Mouse (Mus musculus): ENCODE measurements at regions not wholly inside any gene's neighbourhood (a gene's known extent, or its start where the extent isn't known, plus 50 kb on each side); places are given as distances from the start of the nearest gene placed in this dataset.
"Not testable (repeated sequence)": the region's sequence is repeated elsewhere in the genome, so short reads cannot be mapped to it uniquely, and the experiment has no call there.

DNA sequence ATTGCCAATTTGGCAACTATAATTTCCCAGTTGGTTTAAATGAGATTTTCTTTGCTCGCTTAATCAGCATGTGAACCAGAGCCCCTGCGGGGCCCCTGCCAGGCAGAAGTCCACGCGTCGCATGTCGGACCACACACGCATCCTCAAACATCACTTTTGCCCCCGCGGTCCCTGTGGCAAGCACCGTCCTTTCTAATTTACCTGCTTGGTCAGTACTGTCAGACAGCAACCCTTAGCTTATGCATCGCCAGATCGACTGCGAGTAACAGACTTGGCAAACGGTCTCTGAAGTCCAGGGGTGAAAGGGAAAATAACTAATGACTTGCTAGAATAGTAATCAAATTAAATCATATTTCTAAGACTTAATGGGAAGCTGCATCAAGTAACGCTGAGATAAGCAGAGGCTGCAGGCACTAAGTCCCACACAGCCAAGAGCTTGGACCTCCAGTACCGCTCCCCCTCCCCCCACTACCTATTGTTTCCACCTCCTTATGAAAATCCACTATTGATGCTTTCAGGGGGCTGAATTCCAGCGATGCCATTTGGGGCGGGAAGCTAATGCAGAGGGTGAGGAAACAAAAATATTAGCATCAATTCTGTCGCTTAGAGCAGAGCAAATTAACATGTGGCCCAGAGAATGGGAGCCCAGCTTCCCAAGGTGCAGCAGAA is 142.0 kb upstream of the Cntnap4 start:
- no peak for DNase-seq

DNA sequence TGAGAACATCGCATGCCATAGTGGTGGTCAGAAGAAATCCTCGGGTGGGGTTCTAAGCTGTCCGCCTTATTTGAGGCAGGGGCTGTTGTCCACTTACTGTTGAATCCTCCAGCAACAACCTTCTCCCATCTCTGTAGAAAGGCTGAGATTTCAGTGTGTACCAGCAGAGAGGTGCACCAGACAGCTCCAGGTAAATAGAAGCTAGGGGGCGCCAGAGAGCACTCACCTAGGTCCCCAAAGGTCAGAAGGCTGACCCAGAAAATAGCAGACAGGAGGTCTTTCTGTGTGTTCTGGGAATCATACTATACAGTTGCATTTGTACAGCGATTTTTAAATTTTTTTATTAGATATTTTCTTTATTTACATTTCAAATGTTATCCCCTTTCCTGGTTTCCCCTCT is 157.9 kb upstream of the Cntnap4 start:
- DNase-seq: no peak

DNA sequence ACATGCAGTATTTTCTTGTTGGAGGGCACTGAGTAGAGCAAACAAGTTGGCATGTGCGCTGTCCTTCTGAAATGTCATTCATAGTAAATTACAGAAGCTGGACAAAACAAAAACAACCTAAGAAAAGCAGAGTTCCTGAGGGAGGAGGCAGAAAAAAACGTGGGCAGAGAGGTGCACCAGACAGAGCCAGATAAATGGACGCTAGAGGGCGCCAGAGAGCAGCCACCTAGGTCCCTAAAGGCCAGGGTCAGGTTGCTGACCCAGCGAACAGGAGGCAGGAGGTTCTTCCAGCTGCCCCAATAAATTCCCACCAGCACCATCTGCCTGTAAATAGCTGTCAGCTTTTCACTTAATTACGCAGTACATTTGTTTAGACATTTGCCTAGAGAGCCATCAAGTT is 158.6 kb upstream of the Cntnap4 start:
- peak; percentile 27 for DNase-seq

DNA sequence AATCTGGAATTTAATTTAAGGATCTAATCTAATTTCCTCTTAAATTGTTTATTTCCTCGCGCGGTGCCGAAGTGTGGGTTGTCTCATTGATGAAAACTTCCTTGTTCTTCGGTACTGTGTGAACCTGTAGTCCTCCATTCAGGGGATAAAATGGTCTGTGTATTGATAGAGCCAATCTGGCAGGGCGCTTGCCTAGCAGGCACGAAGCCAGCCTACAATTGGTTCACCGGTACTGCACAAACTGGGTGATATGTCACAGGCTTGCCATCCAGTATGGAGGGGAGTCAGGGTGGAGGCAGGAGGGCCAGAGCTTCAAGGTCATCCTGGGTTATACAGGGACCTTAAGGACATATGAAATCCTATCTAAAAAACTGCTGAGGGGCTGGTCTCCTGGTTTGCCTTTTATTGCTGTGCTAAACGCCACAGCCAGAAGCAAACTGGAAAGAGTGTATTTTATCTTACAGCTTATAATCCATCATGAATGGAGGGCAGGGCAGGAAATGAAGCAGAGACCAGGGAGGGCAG is 161.6 kb upstream of the Cntnap4 start:
- no peak for DNase-seq

DNA sequence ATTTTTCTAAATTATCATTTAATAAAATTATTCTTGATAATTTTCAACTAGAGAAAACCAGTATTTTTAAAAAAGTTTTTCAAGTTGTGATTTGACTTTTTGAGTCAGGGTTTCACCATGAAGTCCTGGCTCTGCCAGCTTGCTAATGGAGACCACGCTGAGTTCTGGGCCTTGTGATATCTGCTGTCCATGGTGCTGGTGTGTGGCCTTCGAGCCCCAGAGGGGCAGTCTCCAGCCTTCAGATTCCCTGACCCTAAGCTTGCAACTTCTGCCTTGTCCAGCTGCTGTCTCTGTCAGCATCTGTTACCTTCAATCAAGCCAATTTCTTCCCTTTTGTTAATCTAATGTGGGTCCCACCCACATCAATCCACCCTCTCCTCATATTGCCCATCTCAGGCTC is 165.8 kb upstream of the Cntnap4 start:
- peak; percentile 7 for DNase-seq

DNA sequence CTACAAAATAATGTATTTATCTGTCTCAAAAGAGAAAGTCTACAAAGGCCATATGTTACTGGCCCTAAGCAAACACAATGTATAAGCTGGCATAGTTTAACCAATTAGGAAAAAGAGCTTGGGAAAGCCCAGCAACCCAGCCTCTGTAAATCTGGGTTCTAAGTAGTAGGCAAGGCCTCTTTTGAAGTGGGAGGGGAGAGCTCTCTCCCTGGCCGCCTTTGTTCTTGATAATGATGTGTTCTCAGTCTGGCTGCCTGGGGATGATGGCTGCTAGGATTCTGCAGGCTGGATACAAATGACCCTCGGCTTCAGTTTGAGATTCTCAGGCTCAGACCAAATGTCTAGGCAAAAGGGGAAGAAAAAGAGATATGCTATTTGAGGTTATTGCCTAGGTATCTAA is 172.4 kb upstream of the Cntnap4 start:
- no peak for DNase-seq

DNA sequence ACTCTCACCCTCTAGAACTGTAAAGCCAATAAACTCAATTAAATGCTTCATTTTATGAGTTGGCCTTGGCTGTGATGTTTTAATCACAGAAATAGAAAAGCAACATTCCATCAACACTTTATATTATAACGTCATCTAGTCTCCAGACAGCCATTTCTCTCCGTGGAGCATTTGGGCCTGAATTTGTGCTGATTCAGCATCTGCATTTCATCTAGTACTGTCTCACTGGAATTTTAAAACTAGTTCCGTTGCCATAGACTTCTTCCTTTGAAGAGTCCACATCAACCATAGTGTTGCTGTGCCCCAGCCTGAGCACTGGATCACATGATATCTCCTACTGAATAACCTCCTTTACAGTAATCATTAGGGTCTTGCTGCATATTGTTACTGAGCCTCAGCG is 179.7 kb upstream of the Cntnap4 start:
- no peak for DNase-seq

DNA sequence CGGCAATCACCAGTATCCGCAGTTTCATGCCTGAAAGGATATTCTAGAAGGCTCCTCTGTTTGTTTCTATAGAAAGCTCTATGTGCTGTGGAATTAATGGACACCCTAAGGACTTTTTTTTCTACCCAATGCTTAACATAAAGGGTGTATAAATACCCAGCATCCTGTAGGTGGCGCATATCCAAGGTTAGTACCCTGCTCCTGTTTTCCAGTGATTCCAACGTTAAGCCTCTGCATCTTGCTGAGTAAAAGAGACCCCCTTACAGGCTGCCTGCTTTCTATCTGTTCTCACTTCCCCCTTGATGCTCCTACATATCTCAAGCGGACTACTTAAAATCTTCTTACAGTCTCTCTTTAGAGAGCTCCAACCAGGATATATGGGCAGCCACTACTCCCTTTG is 221.5 kb upstream of the Cntnap4 start:
- DNase-seq: no peak

DNA sequence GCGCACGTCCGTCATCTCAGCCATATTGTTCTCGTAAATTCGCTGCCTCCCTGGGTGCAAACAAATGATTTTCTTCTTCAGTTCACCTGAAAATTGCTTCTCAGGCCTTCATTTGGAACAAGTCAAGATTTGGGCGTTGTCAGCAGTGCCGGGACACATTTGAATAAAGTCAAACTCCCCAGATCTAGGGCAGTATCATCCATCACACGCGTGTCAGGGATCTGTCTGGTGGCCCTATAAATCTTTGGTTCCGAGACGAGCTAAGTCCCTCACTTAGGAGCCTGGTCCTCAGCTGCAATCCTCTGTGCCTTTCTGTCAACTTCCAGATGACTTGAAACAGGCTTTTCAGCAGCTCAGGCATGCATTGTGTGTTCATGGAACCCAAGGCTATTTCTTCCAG is 236.7 kb upstream of the Cntnap4 start:
- no peak for DNase-seq

DNA sequence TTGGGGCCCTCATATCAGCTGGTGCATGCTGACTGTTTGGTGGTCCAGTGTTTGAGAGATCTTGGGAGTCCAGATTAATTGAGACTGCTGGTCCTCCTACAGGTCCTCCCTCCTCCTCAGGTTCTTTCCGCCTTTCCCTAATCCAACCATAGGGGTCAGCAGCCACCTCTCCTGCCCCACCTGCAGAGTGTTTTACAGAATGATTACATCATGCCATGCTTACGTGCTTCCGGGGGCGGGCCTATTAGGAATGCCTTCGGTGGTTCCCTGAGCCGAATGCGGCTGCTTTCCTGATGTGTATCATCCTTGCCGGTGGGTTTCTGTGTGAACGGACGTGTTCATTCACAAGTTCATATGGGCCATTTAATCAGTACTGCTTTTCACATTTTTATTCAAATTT is 237.8 kb upstream of the Cntnap4 start:
- no peak for DNase-seq

DNA sequence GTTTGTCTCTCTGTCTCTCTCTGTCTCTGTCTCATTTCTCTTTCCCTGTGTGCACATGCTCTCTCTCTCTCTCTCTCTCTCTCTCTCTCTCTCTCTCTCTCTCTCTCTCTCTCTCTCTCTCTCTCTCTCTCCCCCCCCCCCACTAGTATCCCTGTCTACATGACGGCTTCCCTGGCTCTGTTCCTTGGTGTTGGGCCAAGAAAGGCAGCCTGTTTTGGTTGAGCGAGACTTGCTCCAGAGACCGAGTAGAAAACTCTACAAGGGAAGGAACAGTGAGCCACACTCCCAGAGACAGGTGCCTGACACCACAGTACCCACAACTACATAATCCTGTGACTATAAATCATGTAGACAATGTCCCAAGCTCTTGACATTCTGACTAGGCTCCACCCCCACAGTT is 260.0 kb upstream of the Cntnap4 start:
- DNase-seq: no peak

DNA sequence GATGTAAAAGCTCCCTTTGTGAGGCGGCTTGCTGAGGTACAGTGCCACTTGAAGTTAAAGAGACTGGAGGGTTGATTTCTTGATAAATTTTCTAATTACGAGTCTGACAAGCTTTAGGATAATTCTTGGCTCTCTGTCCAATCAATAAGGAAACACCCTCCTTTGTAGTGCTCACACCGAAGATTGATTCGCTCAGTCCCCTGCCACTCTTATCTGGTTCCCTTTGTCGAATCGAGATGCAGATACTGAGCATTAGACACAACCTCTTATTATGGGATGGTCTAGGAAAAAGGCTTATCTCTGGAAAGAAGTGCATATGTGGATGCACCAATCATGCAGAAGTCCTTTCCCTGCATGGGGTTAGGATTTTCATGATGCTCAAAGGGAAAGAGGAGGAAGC is 261.5 kb upstream of the Cntnap4 start:
- DNase-seq: no peak

DNA sequence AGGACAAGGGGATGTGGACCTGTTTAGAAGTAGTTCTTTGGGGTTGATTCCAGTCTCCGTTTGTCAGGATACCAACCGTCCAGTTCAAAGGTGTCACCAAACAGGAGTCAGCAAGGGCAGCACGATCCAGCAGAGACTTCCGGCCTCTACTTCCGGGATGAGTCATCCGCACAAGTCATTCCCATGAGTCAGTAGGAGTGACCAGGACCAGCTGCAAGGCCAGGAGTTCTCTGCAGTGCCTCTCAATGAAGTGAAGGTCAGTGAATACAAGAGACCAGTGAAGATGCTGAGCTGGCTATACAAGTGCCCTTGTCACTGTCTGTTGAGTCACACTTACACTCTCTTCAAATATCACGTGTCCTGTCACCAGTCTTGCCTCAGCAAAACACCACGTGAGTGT is 272.8 kb upstream of the Cntnap4 start:
- DNase-seq: no peak

DNA sequence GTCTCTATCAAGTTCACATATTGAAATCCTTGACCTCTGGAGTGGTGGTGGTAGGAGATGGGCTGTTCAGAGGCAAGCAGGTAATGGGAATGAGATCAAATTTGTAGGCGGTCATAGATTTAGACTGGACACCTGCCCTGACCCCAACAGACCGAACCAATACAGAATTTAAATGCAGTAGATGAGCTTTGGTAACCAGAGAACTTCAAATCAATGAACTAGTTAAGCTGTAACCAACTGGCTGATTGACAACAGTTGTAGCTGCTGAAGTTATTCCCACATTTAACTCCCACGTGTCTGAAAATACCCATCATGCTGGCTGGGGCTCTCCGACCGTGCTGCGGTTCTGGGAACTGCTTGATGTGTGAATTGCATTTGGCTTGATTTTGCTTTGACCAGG is 268.5 kb upstream of the Gm6793 start:
- DNase-seq: no peak

DNA sequence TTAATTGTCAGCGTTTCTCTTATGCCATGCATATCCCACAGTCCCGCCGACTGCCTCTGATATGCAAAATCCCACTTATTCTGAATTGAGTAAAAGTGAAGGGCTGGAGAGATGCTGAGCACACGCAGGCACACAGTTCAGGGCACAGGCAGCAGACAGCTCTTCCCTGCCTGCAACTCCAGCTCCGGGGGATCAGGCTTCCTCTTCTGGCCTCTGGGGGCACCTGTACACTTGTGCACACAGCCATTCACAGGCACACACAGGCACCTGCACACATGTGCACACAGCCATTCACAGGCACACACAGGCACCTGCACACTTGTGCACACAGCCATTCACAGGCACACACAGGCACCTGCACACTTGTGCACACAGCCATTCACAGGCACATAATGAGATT is 254.8 kb upstream of the Gm6793 start:
- no peak for DNase-seq

DNA sequence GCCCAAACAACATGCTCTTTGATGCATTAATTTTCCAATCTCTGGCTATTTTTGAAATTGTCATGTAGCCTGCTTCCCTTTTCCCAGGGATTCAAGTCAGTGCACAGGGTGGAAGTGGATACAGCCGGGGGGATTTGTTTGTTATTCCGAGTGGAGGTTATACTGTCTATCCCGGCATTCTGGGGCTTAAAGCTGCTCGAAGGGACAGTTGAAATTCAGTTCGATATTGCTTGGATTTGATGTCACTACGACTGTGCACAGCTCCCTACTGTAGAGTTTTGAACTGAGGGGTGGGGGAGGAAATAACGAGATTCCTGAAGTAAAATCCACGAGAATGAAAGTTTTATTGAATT is 254.4 kb upstream of the Gm6793 start:
- no peak for DNase-seq

DNA sequence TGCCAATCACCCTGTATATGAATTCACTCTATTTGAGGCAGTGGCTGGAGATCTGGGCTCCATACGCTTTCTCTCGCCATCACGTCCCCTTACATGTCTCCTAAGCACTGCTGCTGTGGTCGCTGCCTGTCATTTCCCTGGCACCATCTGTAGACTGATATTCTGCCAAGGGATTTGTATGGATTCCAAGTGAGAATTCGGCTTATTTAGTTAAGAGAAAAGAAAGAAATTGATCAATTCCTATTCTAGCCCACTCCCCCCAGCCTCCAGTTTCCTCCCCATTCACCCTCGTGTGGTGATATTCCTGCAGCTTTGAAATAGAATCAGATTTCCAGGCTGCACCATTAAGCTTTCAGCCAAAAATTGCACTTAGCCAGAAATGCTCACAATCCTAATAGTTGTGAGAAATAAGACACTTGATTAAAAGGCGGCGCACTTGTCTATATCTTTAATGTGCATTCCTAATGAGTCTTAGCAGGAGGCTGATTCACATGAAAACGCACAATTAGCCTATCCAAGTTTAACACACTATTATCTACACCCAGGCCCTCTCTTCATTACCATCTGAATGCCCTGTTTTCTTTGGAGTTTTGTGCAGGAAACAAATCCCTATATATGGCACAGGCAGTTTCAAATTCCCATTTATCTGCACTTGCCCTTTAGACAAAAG is 253.8 kb upstream of the Gm6793 start:
- DNase-seq: no peak

DNA sequence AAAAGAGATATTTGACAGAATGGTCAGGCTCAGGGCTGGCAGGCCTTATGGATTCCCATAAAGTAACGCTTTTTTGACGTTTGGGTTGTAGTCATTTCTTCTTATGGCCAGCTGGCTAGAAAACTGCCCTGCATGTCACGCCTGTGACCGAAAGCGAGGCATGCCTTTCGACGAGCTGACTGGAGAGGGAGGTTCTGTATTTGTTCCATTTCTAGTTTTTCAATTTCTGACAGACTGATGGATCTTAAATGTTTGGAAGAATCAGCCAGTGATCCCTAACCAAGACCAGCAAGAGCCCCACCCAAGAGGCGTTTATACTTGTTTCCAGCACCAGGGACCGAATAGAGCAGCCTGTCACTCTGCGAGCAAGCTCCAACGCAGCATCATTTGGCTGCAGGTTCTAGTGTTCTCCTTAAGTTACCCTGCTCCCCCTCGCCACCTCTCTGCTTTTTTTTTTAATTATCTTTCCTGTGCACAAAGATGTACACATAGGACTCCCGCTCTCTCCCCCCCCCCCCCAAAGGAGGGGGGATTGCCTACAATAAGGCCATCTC is 243.2 kb upstream of the Gm6793 start:
- DNase-seq: no peak

DNA sequence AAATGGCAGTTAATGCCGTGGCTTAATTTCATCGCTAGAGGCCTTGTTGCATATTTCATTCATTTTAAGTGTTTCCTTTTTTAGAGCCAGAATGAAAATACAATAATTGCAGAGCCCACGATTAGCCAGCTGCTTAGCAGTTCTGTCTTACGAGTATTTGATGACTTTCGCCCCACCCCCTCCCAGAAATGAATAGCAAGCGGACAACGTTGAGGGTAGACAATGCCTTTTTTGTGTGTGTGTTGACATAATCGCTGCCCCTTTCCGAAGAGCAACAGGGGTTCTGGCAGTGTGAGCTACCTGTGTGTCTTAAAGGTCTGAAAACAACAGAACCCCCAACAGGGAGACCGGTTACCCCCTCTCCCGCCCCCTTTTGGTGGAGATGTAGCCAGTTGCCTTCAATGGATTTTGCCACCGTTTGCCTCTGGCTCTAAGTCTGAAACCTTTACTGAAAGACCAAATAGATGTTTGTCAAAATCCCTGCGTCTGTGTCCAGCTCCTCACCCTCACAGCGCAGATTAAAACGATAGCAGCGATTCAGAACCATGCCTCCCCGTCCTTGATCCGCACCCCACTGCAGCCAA is 242.6 kb upstream of the Gm6793 start:
- DNase-seq: no peak

DNA sequence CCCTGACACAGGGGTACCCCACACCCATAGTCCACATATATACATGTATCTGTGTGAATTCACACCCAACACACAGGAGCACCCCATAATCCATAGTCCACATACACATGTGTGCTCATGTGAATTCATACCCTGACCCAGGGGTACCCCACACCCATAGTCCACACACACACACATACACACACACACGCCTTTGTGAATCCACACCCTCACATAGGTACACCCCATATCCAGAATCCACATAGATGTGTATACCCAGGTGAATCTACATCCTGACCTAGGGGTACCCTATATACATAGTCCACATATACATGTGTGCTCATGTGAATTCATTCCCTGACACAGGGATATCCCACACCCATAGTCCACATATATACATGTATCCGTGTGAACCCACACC is 231.8 kb upstream of the Gm6793 start:
- DNase-seq: not testable (repeated sequence)

DNA sequence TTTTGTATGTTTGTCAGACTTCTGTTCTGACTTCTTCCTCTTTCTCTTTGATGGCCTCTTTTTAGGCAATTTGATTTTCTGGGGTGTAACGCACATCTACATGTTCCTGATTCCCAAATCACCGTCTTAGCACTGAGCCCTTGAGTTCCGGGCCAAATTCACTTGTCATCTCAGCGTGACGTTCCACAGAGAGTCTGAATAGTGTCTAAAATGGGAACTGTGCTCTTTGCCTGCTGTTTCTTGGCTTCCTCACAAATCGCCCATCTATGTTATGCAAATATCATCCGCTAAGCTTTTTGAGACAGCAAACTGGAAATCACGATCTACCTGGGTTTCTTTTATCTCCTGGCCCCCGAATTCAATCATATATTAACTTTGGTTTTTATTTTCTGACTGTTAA is 223.8 kb upstream of the Gm6793 start:
- no peak for DNase-seq

DNA sequence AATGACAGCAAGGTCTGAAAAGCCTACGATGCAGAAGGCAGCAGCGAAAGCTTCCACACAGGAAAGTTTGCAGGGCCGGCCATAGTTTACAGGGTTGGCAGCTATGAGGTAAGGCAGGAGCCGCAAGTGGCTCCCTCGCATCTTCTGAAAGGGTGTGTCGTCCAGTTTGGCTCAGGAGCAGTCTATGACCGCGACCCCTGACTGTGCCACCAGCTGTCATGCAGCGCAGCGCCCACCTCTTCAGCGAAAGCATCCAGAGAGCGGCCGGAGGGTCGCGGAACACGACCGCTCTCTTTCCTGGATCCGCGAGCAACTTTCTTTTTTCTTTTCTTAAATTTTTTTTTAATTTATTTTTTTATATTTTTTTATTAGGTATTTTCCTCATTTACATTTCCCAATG is 221.9 kb upstream of the Gm6793 start:
- not testable (repeated sequence) for DNase-seq

DNA sequence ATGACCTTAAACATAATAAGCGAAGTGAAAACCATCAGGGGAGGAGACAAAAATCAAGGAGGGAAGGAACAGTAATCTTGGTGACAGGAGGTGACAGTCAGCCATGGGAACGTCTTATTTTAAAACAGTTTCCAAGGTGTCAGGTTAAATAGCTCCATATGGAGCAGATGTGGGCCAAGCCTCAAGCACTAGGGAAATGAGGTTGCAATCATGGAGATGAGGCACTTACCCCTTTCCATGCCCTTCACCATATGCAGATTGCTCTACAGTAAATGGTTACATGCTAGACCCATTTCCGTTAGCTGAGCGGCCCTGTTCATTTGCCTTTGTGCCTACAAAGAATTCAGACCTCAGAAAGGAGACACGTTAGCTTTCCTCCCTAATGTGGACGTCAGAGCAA is 204.8 kb upstream of the Gm6793 start:
- no peak for DNase-seq

DNA sequence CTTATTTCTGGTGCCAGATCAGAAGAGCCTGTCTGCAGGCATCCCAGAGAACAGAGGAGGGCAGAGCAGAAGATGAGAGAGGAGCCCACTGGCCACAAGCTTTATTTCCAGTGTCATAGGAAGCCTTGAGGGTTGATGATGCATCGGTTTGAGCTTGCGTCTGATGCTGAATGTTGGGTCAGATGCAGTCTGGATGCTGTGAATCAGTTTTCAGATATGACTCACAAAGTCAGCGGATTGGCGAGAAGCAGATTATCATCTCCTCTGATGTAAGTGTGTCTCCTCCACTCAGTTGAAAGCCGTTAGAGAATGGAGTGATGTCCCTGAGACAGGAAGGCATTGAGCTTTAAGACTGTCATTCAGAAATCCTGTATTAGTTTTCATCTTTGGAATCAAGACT is 197.3 kb upstream of the Gm6793 start:
- no peak for DNase-seq
